Mouse (Mus musculus) midbrain, embryonic 12.5 days (tissue): ENCODE data around the gene Cx3cr1. TPM values are rescaled to one million over a fixed set of nuclear protein-coding genes. Genes with fewer than 3 reads are reported as not detected.

Source experiments
- ATAC-seq: fragments of 200-750 bp; cut with Nextera tagmentation; 2 replicates; pipeline ENCODE4 v1.8.0; 2017; ENCODE audit warnings: low read depth, moderate TSS enrichment, moderate library complexity; ENCODE audit not compliant: low FRiP score
- H3K27ac ChIP-seq: fragments of 300-500 bp; sonication (generic); replicated peaks from 2 replicates; pipeline ENCODE4 v1.5.1; 2016; ENCODE audit warnings: mild to moderate bottlenecking
- H3K27me3 ChIP-seq: fragments of 300-500 bp; sonication (generic); 2 replicates; pipeline ENCODE4 v1.6.1; 2016; ENCODE audit warnings: mild to moderate bottlenecking
- H3K36me3 ChIP-seq: fragments of 300-500 bp; sonication (generic); 2 replicates; pipeline ENCODE4 v1.6.1; 2016
- H3K4me1 ChIP-seq: fragments of 300-500 bp; sonication (generic); 2 replicates; pipeline ENCODE4 v1.6.1; 2016
- H3K4me2 ChIP-seq: fragments of 300-500 bp; sonication (generic); replicated peaks from 2 replicates; pipeline ENCODE4 v1.6.1; 2016; ENCODE audit warnings: mild to moderate bottlenecking, moderate library complexity
- H3K4me3 ChIP-seq: fragments of 300-500 bp; sonication (generic); 2 replicates; pipeline ENCODE4 v1.5.1; 2016; ENCODE audit warnings: mild to moderate bottlenecking
- H3K9ac ChIP-seq: fragments of 300-500 bp; sonication (generic); replicated peaks from 2 replicates; pipeline ENCODE4 v1.6.1; 2016; ENCODE audit warnings: mild to moderate bottlenecking, moderate library complexity
- H3K9me3 ChIP-seq: fragments of 300-500 bp; sonication (generic); 2 replicates; pipeline ENCODE4 v1.6.1; 2016; ENCODE audit warnings: mild to moderate bottlenecking
- WGBS: fragments of 180-500 bp; shearing (Covaris S2); methylation state at CpG from one replicate; pipeline ENCODE4 v1.1.7; 2016; 5-methylcytosine and 5-hydroxymethylcytosine counted together
- polyA plus RNA-seq: library from polyadenylated mRNA; unstranded; fragments of >200 nt; fragmentation: Nextera tagmentation; extraction: Ambion mirVana; gene quantifications from 2 replicates; pipeline ENCODE4 v1.2.1, GENCODE M21; 2016

Gene Cx3cr1
- polyA plus RNA-seq, 1 experiment from 2014 or later = 7.7 TPM

GRCm38 (mm10) chr9:120080546-120081108, 10.9 kb upstream of the Cx3cr1 start:
- H3K4me1 ChIP-seq = no peaks in the 10 kb centered on the region
- no peak overlapping the region for H3K4me2 ChIP-seq
- H3K9me3 ChIP-seq = no peaks in the 10 kb centered on the region
- no peaks in the 10 kb centered on the region for H3K27me3 ChIP-seq
- no peak overlapping the region for H3K4me3 ChIP-seq
- 85% methylated on average over 8 of the region's 8 CpGs for WGBS
- ATAC-seq = no peak
- H3K9ac ChIP-seq = no peak overlapping the region
- no peaks in the 10 kb centered on the region for H3K36me3 ChIP-seq
- no peak overlapping the region for H3K27ac ChIP-seq

- Histone ChIP-seq H3K4me3 (no peak overlapping the region), H3K4me1 (no peaks in the 10 kb centered on the region), H3K9me3 (no peaks in the 10 kb centered on the region), H3K27ac (no peak overlapping the region), H3K9ac (no peak overlapping the region), H3K36me3 (no peaks in the 10 kb centered on the region), H3K4me2 (no peak overlapping the region), H3K27me3 (no peaks in the 10 kb centered on the region)
- no peak for ATAC-seq
- 85% methylated on average over 7 of the region's 7 CpGs for WGBS
These were observed 10.2 kb upstream of the Cx3cr1 start for GRCm38 (mm10) chr9:120079901-120080300.

- H3K4me3 ChIP-seq = no peak overlapping the region
- 78% methylated on average over 3 of the region's 3 CpGs for WGBS
- no peak overlapping the region for H3K4me2 ChIP-seq
- no peaks in the 10 kb centered on the region for H3K9me3 ChIP-seq
- ATAC-seq = no peak
- H3K27ac ChIP-seq = no peak overlapping the region
- no peaks in the 10 kb centered on the region for H3K36me3 ChIP-seq
- H3K9ac ChIP-seq = no peak overlapping the region
- H3K4me1 ChIP-seq = no peaks in the 10 kb centered on the region
- H3K27me3 ChIP-seq = no peaks in the 10 kb centered on the region; the same call in 1 of the 2 replicates
These were observed 8.6 kb upstream of the Cx3cr1 start for GRCm38 (mm10) chr9:120078241-120078640.

- Histone ChIP-seq H3K36me3 (no peaks in the 10 kb centered on the region), H3K9me3 (no peaks in the 10 kb centered on the region), H3K9ac (no peak overlapping the region), H3K4me1 (no peaks in the 10 kb centered on the region), H3K27me3 (no peaks in the 10 kb centered on the region; the same call in none of the 2 replicates), H3K4me2 (no peak overlapping the region), H3K4me3 (no peak overlapping the region), H3K27ac (no peak overlapping the region)
- 87% methylated on average over 7 of the region's 7 CpGs for WGBS
- no peak for ATAC-seq
These were observed 4.8 kb upstream of the Cx3cr1 start for GRCm38 (mm10) chr9:120074516-120074915.

GRCm38 (mm10) chr9:120073169-120073568, 3.5 kb upstream of the Cx3cr1 start:
- no peak for ATAC-seq
- H3K4me1 ChIP-seq = no peaks in the 10 kb centered on the region
- no peak overlapping the region for H3K4me2 ChIP-seq
- H3K4me3 ChIP-seq = no peak overlapping the region
- no peak overlapping the region for H3K27ac ChIP-seq
- H3K9me3 ChIP-seq = no peaks in the 10 kb centered on the region
- 37% methylated on average over 3 of the region's 3 CpGs for WGBS
- no peak overlapping the region for H3K9ac ChIP-seq
- H3K27me3 ChIP-seq = no peaks in the 10 kb centered on the region; the same call in none of the 2 replicates
- H3K36me3 ChIP-seq = no peaks in the 10 kb centered on the region

GRCm38 (mm10) chr9:120071251-120071650, 1.6 kb upstream of the Cx3cr1 start:
- H3K36me3 ChIP-seq = no peaks in the 10 kb centered on the region
- H3K4me3 ChIP-seq = no peak overlapping the region
- no peaks in the 10 kb centered on the region for H3K9me3 ChIP-seq
- H3K27ac ChIP-seq = no peak overlapping the region
- H3K9ac ChIP-seq = no peak overlapping the region
- WGBS = 83% methylated on average over 2 of the region's 2 CpGs
- no peaks in the 10 kb centered on the region; the same call in none of the 2 replicates for H3K27me3 ChIP-seq
- no peaks in the 10 kb centered on the region for H3K4me1 ChIP-seq
- no peak overlapping the region for H3K4me2 ChIP-seq
- ATAC-seq = no peak

GRCm38 (mm10) chr9:120068047-120068446, 1.6 kb downstream of the Cx3cr1 start:
- Histone ChIP-seq H3K9ac (no peak overlapping the region), H3K4me2 (no peak overlapping the region), H3K27ac (no peak overlapping the region), H3K4me3 (no peak overlapping the region), H3K36me3 (no peaks in the 10 kb centered on the region), H3K9me3 (no peaks in the 10 kb centered on the region), H3K27me3 (no peaks in the 10 kb centered on the region; the same call in 1 of the 2 replicates), H3K4me1 (no peaks in the 10 kb centered on the region)
- 72% methylated on average over 10 of the region's 10 CpGs for WGBS
- no peak for ATAC-seq

GRCm38 (mm10) chr9:120067609-120068008, 2.1 kb downstream of the Cx3cr1 start:
- Histone ChIP-seq H3K4me2 (no peak overlapping the region), H3K9ac (no peak overlapping the region), H3K4me1 (no peaks in the 10 kb centered on the region), H3K27me3 (no peaks in the 10 kb centered on the region; the same call in 1 of the 2 replicates), H3K4me3 (no peak overlapping the region), H3K9me3 (no peaks in the 10 kb centered on the region), H3K36me3 (no peaks in the 10 kb centered on the region), H3K27ac (no peak overlapping the region)
- WGBS = 91% methylated on average over 2 of the region's 2 CpGs
- no peak for ATAC-seq

GRCm38 (mm10) chr9:120064317-120064716, 5.4 kb downstream of the Cx3cr1 start:
- Histone ChIP-seq H3K27me3 (no peaks in the 10 kb centered on the region), H3K4me3 (no peak overlapping the region), H3K9ac (no peak overlapping the region), H3K36me3 (no peaks in the 10 kb centered on the region), H3K4me1 (no peaks in the 10 kb centered on the region), H3K9me3 (no peaks in the 10 kb centered on the region), H3K4me2 (no peak overlapping the region), H3K27ac (no peak overlapping the region)
- 71% methylated on average over 4 of the region's 4 CpGs for WGBS
- no peak for ATAC-seq

GRCm38 (mm10) chr9:120058730-120059129, 10.9 kb downstream of the Cx3cr1 start:
- Histone ChIP-seq H3K36me3 (no peaks in the 10 kb centered on the region), H3K4me1 (0 out of 2 replicates have a peak, but pooled peaks cover 2% of the 10 kb centered on the region), H3K27me3 (no peaks in the 10 kb centered on the region), H3K4me3 (no peak overlapping the region), H3K9me3 (no peaks in the 10 kb centered on the region), H3K4me2 (no peak overlapping the region), H3K27ac (no peak overlapping the region), H3K9ac (no peak overlapping the region)
- WGBS = 79% methylated on average over 3 of the region's 3 CpGs
- no peak for ATAC-seq

- no peak overlapping the region for H3K27ac ChIP-seq
- WGBS = 83% methylated on average over 9 of the region's 9 CpGs
- no peak for ATAC-seq
- no peaks in the 10 kb centered on the region for H3K27me3 ChIP-seq
- H3K9ac ChIP-seq = no peak overlapping the region
- no peak overlapping the region for H3K4me3 ChIP-seq
- H3K9me3 ChIP-seq = no peaks in the 10 kb centered on the region
- H3K4me1 ChIP-seq = 0 out of 2 replicates have a peak, but pooled peaks cover 2% of the 10 kb centered on the region
- H3K36me3 ChIP-seq = no peaks in the 10 kb centered on the region
- H3K4me2 ChIP-seq = no peak overlapping the region
These were observed 13.5 kb downstream of the Cx3cr1 start for GRCm38 (mm10) chr9:120056201-120056600.

GRCm38 (mm10) chr9:120054545-120055277, 15.0 kb downstream of the Cx3cr1 start:
- ATAC-seq = no peak

More at GRCm38 (mm10) chr9:120054545-120055277, 15.0 kb downstream of the Cx3cr1 start:
- Histone ChIP-seq H3K27me3 (no peaks in the 10 kb centered on the region), H3K4me1 (0 out of 2 replicates have a peak, but pooled peaks cover 2% of the 10 kb centered on the region), H3K4me2 (no peak overlapping the region), H3K36me3 (no peaks in the 10 kb centered on the region), H3K9ac (no peak overlapping the region), H3K4me3 (no peak overlapping the region), H3K9me3 (no peaks in the 10 kb centered on the region), H3K27ac (no peak overlapping the region)
- WGBS = 49% methylated on average over 8 of the region's 8 CpGs
